Mouse (Mus musculus) lung, postnatal 0 days (tissue): ENCODE measurements around the gene Ramp2.

Experiments used
- CTCF ChIP-seq: IDR thresholded peaks from 2 replicates; pipeline ENCODE4 v1.5.1; 2016; ENCODE audit warnings: antibody characterized with exemption, mild to moderate bottlenecking
- EP300 ChIP-seq: IDR thresholded peaks from 2 replicates; pipeline ENCODE4 v1.6.1; 2016; ENCODE audit warnings: antibody characterized with exemption, mild to moderate bottlenecking, control low read depth

- TF ChIP-seq CTCF (peak; percentile 53), EP300 (no peak)
Measured at GRCm38 (mm10) chr11:101253613-101254389, 8.0 kb downstream of the Ramp2 start, which contains the start of gene Vps25.
